Mouse (Mus musculus) frontal cortex, postnatal 36 days (tissue): ENCODE measurements around the gene Ankrd13b.

ENCODE experiments used
- DNase-seq, 2 experiments: peaks; one replicate each; pipeline ENCODE4 v3.0.0; 2022; ENCODE audit warnings: low spot score in 2 of 2

Ankrd13b gene

GRCm38 (mm10) chr11:77462283-77463100 is 27.0 kb downstream of the Ankrd13b start, which contains the start of gene Coro6:
Gene Coro6 (plus strand): TSS chr11:77462411.
- peak in 1 of 2 experiments; percentile 51 for DNase-seq

DNA sequence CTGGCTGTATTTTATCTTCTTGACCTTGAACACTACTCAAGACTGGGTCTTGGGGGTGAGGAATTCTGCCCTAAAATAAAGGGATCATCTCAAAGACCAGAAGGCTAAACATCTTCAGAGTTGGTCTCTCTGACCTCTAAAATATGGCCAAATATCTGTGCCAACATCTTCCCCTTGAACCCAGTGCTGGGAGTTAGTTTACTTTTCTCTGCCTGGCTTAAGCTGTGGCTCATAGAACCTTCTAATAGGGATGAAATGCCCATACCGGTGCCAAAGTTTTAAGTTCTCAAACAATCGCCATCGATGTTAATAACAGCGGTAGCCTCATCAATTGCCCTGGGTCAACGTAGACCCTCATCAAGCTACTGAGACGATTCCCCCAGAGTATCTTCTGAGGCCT is 27.6 kb downstream of the Ankrd13b start:
- no peak for DNase-seq

GRCm38 (mm10) chr11:77456866-77457265 is 32.6 kb downstream of the Ankrd13b start:
- DNase-seq = no peak

GRCm38 (mm10) chr11:77455770-77456510 is 33.5 kb downstream of the Ankrd13b start:
- no peak for DNase-seq

GRCm38 (mm10) chr11:77453388-77453787 is 36.1 kb downstream of the Ankrd13b start:
- no peak for DNase-seq

GRCm38 (mm10) chr11:77451670-77452069 is 37.8 kb downstream of the Ankrd13b start:
- no peak for DNase-seq

- DNase-seq = no peak
Measured at GRCm38 (mm10) chr11:77449224-77449623, 40.3 kb downstream of the Ankrd13b start.

DNA sequence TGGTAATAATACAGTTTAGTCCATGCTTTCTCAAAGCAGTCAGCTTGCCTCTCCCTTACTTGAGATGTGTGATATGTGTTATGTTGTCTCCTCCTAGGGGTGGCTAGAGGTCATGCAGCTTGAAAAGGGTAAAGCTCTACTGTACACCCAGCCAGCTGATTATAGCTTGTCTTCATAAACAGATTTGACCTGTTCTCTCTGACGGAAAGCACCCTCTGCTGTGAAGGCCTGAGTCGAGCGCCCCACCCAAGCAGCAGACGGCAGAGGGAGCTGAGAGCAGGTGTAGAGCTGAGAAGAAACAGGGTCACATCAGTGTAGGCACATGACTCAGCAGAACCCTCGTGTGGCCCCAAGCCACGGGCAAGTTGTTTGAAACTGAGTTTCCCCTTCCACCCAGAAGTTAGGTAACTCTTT is 42.8 kb downstream of the Ankrd13b start:
- DNase-seq = no peak

DNA sequence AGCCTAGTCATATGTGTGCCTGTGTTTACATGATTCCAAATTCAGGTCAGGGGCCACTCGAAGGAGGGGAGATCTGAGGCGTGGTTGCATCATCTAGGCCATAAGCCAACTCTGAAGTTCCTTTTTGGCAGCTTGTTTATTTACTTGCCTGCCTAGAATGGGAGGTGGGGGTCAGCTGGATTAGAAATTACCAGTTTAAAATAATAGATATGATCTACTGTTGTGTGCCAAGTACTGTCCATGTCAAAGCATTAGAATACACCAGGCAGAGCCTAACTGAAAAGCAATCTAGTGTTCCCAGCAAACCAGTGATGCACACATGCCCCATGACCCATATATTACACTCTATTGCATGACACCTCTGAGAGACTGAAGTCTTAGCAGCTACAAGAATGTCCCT is 44.5 kb downstream of the Ankrd13b start:
- DNase-seq = no peak

GRCm38 (mm10) chr11:77442186-77443170 is 47.0 kb downstream of the Ankrd13b start:
- no peak for DNase-seq

DNA sequence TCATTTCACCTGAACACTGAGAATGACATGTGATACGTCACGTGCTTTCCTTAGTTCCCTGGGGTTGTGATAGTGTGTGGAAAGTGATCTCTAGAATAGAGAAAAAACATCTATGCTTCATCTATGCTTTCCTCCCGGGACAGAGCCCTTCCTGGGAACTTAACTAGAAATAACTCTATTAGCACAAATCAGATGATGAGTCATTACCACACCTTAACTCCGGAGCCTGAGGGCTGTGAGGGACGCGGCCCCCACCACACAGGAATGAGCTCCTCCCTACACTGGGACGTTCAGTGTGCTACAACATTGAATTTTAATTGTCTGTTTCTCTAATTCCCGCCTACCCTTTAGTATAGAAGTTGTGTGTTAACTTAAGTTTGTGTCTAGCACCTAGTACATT is 48.5 kb downstream of the Ankrd13b start:
- no peak for DNase-seq

DNA sequence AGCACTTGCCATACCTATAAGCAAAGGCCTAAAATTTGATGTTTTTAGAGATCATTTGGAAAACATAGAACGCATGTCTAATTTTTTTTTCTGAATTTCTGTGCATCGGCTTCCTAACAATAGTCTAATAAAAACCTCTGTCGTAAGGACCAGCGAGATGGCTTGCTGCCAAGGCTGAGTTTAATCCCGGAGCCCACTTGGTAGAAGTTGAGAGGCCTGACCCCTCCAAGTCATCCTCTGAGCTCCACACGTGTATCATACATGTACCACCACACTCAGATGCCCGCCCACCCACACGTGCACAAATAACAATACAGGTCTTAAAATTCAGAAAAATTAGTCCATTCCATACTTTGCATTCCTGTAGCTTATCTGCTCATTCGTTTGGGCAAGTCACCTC is 49.4 kb downstream of the Ankrd13b start:
- no peak for DNase-seq

DNA sequence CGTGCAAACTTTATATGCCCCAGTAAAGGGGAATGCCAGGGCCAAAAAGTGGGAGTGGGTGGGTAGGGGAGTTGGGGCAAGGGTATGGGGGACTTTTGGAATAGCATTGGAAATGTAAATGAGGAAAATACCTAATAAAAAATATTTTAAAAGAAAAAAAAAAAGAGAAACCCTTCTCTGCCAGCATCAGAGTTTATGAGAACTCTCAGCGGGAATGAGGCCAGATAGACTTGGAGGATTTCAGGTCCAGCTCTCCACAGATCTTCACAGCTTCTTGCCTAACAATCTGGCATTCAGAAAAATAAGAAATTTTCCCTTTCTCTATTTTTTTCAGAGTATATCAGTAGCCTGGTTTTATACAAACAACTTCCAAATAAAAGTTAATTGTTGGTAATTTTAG is 52.5 kb downstream of the Ankrd13b start:
- no peak for DNase-seq

DNA sequence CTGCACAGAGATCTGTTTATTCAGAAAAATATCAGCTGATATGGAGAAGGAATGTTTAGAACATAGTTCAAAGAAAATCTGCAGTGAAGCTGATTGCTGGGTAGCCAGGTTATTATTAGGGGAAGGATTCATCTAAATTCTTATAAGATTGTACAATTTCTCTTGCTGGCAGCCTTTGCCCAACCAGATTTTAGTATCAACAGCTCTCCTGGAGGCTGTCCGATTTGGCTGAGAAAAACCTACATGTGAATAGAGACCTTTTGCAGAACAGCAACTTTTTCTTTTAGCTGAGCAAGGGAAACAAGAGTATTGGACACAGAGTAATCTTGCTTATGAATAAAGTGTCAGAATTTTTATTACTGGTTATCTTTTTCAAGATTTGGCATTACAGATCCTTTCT is 61.0 kb downstream of the Ankrd13b start:
- DNase-seq = no peak

GRCm38 (mm10) chr11:77423175-77423859 is 66.2 kb downstream of the Ankrd13b start:
- no peak for DNase-seq
